Mouse (Mus musculus) ES-E14 (cell line): ENCODE measurements around the gene Pwwp2a. TPM values are rescaled to one million over a fixed set of nuclear protein-coding genes. Genes with fewer than 3 reads are reported as not detected.

Experiments
- DNase-seq: peaks from one replicate; pipeline ENCODE4 v3.0.0-alpha.2; 2013; ENCODE audit warnings: low read depth, low spot score
- H3K27ac ChIP-seq: 2 replicates; pipeline ENCODE4 v1.5.1; 2012; ENCODE audit warnings: low read depth, mild to moderate bottlenecking, low read length, moderate library complexity, mixed read lengths; ENCODE audit not compliant: poor library complexity, insufficient read depth, severe bottlenecking
- H3K36me3 ChIP-seq: 2 replicates; pipeline ENCODE4 v1.6.1; 2012; ENCODE audit warnings: mild to moderate bottlenecking, low read length, moderate library complexity, mixed read lengths; ENCODE audit not compliant: control insufficient read depth, poor library complexity, insufficient read depth, severe bottlenecking
- H3K4me1 ChIP-seq, 2 experiments: fragments of 150-350 bp in 1 of 2; sonication (generic) in 1 of 2; 2 replicates each; pipeline ENCODE4 v1.6.1; 2012; ENCODE audit warnings: low read length in 2 of 2, mild to moderate bottlenecking in 1 of 2, mixed read lengths in 1 of 2; ENCODE audit not compliant: control insufficient read depth in 2 of 2, insufficient read depth in 2 of 2, poor library complexity in 1 of 2
- H3K4me3 ChIP-seq, 2 experiments: fragments of 150-350 bp in 1 of 2; sonication (generic) in 1 of 2; 2 replicates each; pipeline ENCODE4 v1.5.1; 2012; ENCODE audit warnings: low read length in 2 of 2, low read depth in 1 of 2, mild to moderate bottlenecking in 1 of 2, mixed read lengths in 1 of 2; ENCODE audit not compliant: insufficient read depth in 1 of 2, poor library complexity in 1 of 2, severe bottlenecking in 1 of 2
- H3K9ac ChIP-seq: 2 replicates; pipeline ENCODE4 v1.6.1; 2012; ENCODE audit warnings: low read depth, mild to moderate bottlenecking, low read length, mixed read lengths; ENCODE audit not compliant: poor library complexity, insufficient read depth, severe bottlenecking
- H3K9me3 ChIP-seq: fragments of 150-350 bp; sonication (generic); 2 replicates; pipeline ENCODE4 v1.6.1; 2012; ENCODE audit warnings: low read depth, mild to moderate bottlenecking, low read length; ENCODE audit not compliant: control insufficient read depth, insufficient read depth
- CHD2 ChIP-seq: IDR thresholded peaks from 2 replicates; pipeline ENCODE4 v1.6.1; 2014; ENCODE audit warnings: mild to moderate bottlenecking, low read depth, low read length, inconsistent platforms
- HCFC1 ChIP-seq: IDR thresholded peaks from 2 replicates; pipeline ENCODE4 v1.6.1; 2012; ENCODE audit warnings: low read length, inconsistent platforms, borderline replicate concordance; ENCODE audit not compliant: insufficient read depth
- MAFK ChIP-seq: IDR thresholded peaks from 2 replicates; pipeline ENCODE4 v1.6.1; 2014; ENCODE audit warnings: mild to moderate bottlenecking, low read depth, low read length, inconsistent platforms; ENCODE audit not compliant: insufficient read depth
- ZC3H11A ChIP-seq: IDR thresholded peaks from 2 replicates; pipeline ENCODE4 v1.6.1; 2012; ENCODE audit warnings: low read depth, mild to moderate bottlenecking, inconsistent platforms, low read length, borderline replicate concordance
- ZNF384 ChIP-seq: IDR thresholded peaks from 2 replicates; pipeline ENCODE4 v1.6.1; 2012; ENCODE audit warnings: low read depth, low read length, inconsistent platforms
- in situ Hi-C, 2 experiments: fragments of 600-800 bp; cut with MboI; formaldehyde crosslinking; loops; one replicate each; pipeline ENCODE4 v1.15.1; 2025; ENCODE audit warnings: low sequenced_read_pairs in 2 of 2, inconsistent platforms in 1 of 2; ENCODE audit not compliant: unreplicated experiment in 2 of 2
- total RNA-seq: library from RNA; depleted of rRNA; stranded (reverse); fragments of 300-350 nt; gene quantifications from 2 replicates; pipeline ENCODE4 v1.2.3, GENCODE M21; 2012

The Pwwp2a gene
- total RNA-seq, 1 experiment, result 30.2 TPM

DNA sequence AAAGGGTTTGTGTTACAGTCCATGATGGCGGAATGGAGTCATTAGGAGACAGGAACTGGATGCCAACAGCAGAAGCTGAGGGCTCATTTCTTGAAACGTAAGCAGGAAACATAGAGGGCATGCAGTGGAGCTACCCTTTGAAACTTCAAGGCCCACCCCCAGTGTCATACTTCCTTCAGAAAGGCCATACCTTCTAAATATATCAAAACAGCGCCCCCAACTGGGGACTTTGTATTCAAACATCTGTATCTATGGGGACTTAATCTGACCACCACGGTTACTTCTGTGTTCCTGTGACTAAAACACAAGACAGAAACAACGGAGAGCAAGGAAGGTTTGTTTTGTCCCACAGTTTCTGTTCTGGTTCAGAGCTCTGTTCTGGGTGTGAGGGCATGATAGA is 73.6 kb downstream of the Pwwp2a start:
- Histone ChIP-seq H3K4me1 (peaks cover 5 to 8% of the 10 kb centered on the region in 2 experiments; a peak in 2 of 4 replicates), H3K27ac (no peak overlapping the region), H3K36me3 (no peaks in the 10 kb centered on the region), H3K9me3 (no peaks in the 10 kb centered on the region), H3K9ac (no peak overlapping the region), H3K4me3 (no peak overlapping the region)
- in situ Hi-C loops, result no loop called here
- DNase-seq, result peak; percentile 60
- TF ChIP-seq MAFK (no peak), ZNF384 (no peak), ZC3H11A (no peak), HCFC1 (no peak), CHD2 (no peak)

DNA sequence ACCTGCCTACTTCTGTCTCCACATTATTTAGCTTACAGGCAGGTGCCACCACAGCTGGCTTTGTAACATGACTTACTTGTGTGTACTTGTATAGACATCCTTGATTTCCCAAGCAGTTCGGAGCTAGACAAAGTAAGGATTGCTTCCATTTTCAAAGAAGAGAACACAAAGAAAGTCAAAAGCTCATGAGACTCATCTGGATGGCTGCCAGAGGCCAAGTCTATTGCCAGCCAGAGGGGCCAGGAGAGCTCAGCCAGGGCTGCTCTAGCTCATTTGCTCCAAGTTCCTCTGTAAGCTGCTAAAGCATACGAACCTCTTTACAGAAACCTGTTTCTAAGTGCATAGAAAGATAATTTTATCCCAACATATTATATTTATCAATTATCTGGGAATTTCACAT is 76.6 kb downstream of the Pwwp2a start:
- H3K27ac ChIP-seq, result no peak overlapping the region
- 0 out of 4 replicates have a peak, but pooled peaks cover 0 to 1% of the 10 kb centered on the region in 2 experiments for H3K4me1 ChIP-seq
- no peak overlapping the region for H3K9ac ChIP-seq
- DNase-seq, result no peak
- TF ChIP-seq CHD2 (no peak), HCFC1 (no peak), ZC3H11A (no peak), MAFK (no peak), ZNF384 (no peak)
- H3K36me3 ChIP-seq, result no peaks in the 10 kb centered on the region
- in situ Hi-C loops, result no loop called here
- no peaks in the 10 kb centered on the region for H3K9me3 ChIP-seq
- H3K4me3 ChIP-seq, result no peak overlapping the region

DNA sequence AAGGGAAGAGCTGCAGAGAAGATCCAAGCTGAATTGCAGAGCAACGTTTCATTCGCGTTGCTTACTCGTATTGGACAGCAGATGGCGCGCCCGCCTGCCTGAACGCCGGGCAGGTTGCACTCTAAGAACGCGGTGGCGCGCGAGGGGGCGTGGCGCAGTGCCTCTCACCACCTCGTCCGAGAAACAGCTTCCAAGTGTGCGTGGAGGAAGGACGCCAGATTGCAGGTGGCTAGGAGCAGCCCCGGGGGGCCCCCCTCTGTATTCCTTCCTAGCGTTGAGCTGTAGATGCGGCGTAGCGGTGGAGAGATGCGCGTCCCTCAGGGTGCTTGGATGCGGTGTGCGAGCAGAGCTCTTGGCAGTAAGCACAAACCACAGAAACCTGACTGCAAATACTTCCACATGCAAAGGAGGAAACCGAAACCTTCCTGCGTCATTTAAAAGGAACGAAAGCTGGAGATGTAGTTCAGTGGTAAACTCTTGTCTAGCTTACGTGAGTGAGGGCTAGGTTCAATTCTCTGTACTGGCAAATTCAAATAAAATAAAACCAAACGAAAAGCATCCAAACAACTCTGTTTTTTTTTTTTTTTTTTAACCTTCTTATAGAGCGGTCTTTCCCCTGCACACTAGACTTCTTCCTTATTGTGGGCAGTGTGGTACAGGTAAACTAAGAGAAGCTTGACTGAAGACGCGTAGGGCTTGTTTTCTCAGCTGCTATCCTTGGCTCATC is 85.3 kb downstream of the Pwwp2a start:
- no peaks in the 10 kb centered on the region for H3K36me3 ChIP-seq
- H3K9ac ChIP-seq, result no peak overlapping the region
- DNase-seq, result peak; percentile 67
- H3K4me3 ChIP-seq, result peak overlapping the region; percentile 56 to 77
- H3K4me1 ChIP-seq, result no peaks in the 10 kb centered on the region
- TF ChIP-seq ZNF384 (no peak), HCFC1 (no peak), ZC3H11A (peak; percentile 62; the same call in 1 of the 2 replicates)
- no peaks in the 10 kb centered on the region for H3K9me3 ChIP-seq
- no peak overlapping the region for H3K27ac ChIP-seq
- in situ Hi-C loops, result no loop called here

DNA sequence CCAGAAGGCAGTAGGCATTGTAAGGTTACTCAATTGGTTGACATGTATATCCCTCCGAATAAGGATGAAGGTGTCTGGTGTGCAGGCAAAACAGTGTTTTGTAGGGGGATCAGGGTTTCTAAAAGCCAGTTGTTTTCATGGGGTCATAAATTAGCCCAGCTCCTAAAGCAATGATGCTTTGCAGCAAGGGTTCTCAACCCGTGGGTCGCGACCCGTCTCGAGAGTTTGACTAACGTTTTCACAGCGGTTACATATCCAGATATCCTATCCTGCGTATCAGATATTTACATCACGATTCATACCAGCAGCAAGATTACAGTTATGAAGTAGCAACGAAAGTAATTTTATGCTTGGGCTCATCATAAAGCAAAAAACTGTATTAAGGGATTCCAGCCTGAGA is 86.0 kb downstream of the Pwwp2a start:
- no peaks in the 10 kb centered on the region for H3K36me3 ChIP-seq
- DNase-seq, result no peak
- H3K4me3 ChIP-seq, result no peak overlapping the region
- in situ Hi-C loops, result no loop called here
- no peak overlapping the region for H3K27ac ChIP-seq
- TF ChIP-seq CHD2 (peak; percentile 97), ZNF384 (no peak)
- no peaks in the 10 kb centered on the region for H3K9me3 ChIP-seq
- no peak overlapping the region for H3K9ac ChIP-seq
- no peaks in the 10 kb centered on the region for H3K4me1 ChIP-seq

DNA sequence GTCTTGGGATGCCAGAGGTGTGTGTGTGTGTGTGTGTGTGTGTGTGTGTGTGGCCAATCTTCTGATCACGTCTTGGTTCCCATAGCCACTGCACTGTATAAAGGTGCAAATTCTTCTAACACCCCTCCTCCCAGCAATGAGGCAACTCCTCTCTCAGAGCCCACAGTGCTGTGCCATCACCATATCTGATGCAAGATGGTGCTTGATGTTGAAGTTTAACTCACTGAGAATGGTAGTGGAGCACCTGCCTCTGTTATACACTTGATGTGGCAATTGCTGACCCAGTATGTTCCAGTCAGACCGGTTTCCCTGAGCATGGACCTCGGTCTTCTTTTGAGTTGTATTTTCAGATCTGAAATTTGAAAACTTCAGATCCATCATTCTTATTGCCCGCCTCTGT is 88.3 kb downstream of the Pwwp2a start:
- Histone ChIP-seq H3K9ac (no peak overlapping the region), H3K27ac (no peak overlapping the region), H3K9me3 (no peaks in the 10 kb centered on the region), H3K36me3 (no peaks in the 10 kb centered on the region), H3K4me1 (no peaks in the 10 kb centered on the region), H3K4me3 (no peak overlapping the region)
- in situ Hi-C loops, result loop anchor here in 1 of 2 experiments (10.0 kb wide), 1 partner anchor 555 kb away; no protein-coding TSS in a partner anchor
- DNase-seq, result no peak
- TF ChIP-seq MAFK (no peak), CHD2 (no peak), HCFC1 (no peak), ZC3H11A (no peak)
